Mouse (Mus musculus) CH12F3 (cell line): Measurements from ENCODE around the gene Leng1.
"Not testable (repeated sequence)": the region's sequence is repeated elsewhere in the genome, so short reads cannot be mapped to it uniquely, and the experiment has no call there.

Experiments used
- in situ Hi-C: fragments of 300-500 bp; cut with MboI; formaldehyde crosslinking; loops from 2 replicates; pipeline ENCODE4 v1.14.3; 2020; ENCODE audit warnings: low sequenced_read_pairs

Gene Leng1

GRCm38 (mm10) chr7:3665215-3666114 lies at the start of gene Leng1:
Gene Leng1, minus strand, starts transcription at chr7:3665840.
- in situ Hi-C loops: no loop called here

GRCm38 (mm10) chr7:3715249-3715648 lies 49.6 kb upstream of the Leng1 start:
- in situ Hi-C loops: no loop called here

GRCm38 (mm10) chr7:3712264-3712942 lies 46.8 kb upstream of the Leng1 start:
- in situ Hi-C loops: no loop called here

- in situ Hi-C loops: no loop called here
Measured at GRCm38 (mm10) chr7:3709000-3709399, 43.4 kb upstream of the Leng1 start.

- in situ Hi-C loops: not testable (repeated sequence)
Measured at GRCm38 (mm10) chr7:3708447-3708980, 42.9 kb upstream of the Leng1 start.

GRCm38 (mm10) chr7:3707568-3708413 lies 42.2 kb upstream of the Leng1 start:
- in situ Hi-C loops: no loop called here

GRCm38 (mm10) chr7:3707027-3707426 lies 41.4 kb upstream of the Leng1 start:
- in situ Hi-C loops: no loop called here

- in situ Hi-C loops: no loop called here
Measured at GRCm38 (mm10) chr7:3706343-3706934, 40.8 kb upstream of the Leng1 start.

- in situ Hi-C loops: no loop called here
Measured at GRCm38 (mm10) chr7:3705911-3706310, 40.3 kb upstream of the Leng1 start.

GRCm38 (mm10) chr7:3705461-3705860 lies 39.8 kb upstream of the Leng1 start:
- in situ Hi-C loops: not testable (repeated sequence)

GRCm38 (mm10) chr7:3704475-3704874 lies 38.8 kb upstream of the Leng1 start:
- in situ Hi-C loops: no loop called here

- in situ Hi-C loops: no loop called here
Measured at GRCm38 (mm10) chr7:3703879-3704441, 38.3 kb upstream of the Leng1 start, which contains the start of gene Rps9. Gene Rps9, plus strand, starts transcription at chr7:3703993.

- in situ Hi-C loops: no loop called here
Measured at GRCm38 (mm10) chr7:3703148-3703878, 37.7 kb upstream of the Leng1 start.

GRCm38 (mm10) chr7:3698471-3698870 lies 32.8 kb upstream of the Leng1 start:
- in situ Hi-C loops: no loop called here

GRCm38 (mm10) chr7:3694949-3695305 lies 29.3 kb upstream of the Leng1 start:
- in situ Hi-C loops: not testable (repeated sequence)

GRCm38 (mm10) chr7:3694076-3694948 lies 28.7 kb upstream of the Leng1 start:
- in situ Hi-C loops: no loop called here

GRCm38 (mm10) chr7:3693809-3694075 lies 28.1 kb upstream of the Leng1 start:
- in situ Hi-C loops: no loop called here

GRCm38 (mm10) chr7:3692987-3693808 lies 27.6 kb upstream of the Leng1 start, which contains the start of gene Mboat7:
Gene Mboat7, minus strand, starts transcription at chr7:3693523.
- in situ Hi-C loops: no loop called here
